Mouse (Mus musculus) liver, adult (tissue): ENCODE data around the gene Ceacam16.

Experiments used
- GATA4 ChIP-seq: IDR thresholded peaks from 2 replicates; pipeline ENCODE4 v1.6.1; 2014; ENCODE audit warnings: mild to moderate bottlenecking, low read length; ENCODE audit not compliant: insufficient replicate concordance

The Ceacam16 gene

DNA sequence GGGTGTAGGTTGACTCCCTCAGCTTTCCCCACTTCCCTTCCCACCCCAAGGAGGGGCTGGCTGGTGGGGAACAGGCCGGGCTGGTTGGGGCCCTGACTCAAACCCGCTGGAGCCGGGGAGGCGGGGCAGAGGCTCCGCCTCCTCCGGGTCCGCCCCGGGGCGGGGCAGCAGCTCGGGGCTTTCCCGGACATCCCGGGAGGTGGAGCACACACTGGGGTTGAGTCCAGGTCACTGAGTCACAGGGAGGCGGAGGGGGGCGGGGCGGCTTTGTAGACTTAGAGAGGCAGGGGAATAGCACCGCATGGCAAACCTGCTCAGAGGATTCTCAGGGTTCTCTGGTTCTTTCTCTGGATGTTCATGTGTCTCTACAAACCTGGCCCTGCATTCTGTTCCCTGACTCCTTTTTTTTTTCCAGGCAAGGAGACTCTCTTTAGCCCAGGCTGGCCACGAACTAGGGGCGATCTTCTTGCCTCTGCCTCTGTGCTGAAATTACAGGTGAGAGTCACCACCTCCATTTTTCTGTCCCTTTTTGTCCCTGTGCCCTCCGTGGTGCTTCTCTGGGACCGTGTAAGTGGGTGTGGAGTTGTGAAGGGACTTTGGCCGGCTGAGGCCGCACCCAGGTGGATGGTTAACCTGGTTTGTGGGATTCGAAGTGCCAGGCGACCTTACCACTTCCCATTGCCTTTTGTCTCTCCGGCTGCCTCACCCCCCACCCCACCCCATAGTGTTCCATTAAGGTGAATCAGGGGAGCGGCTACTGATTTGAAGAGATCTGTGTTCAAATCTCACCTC, 36.7 kb downstream of the Ceacam16 start:
- no peak; the same call in 1 of the 2 replicates for TF ChIP-seq GATA4

DNA sequence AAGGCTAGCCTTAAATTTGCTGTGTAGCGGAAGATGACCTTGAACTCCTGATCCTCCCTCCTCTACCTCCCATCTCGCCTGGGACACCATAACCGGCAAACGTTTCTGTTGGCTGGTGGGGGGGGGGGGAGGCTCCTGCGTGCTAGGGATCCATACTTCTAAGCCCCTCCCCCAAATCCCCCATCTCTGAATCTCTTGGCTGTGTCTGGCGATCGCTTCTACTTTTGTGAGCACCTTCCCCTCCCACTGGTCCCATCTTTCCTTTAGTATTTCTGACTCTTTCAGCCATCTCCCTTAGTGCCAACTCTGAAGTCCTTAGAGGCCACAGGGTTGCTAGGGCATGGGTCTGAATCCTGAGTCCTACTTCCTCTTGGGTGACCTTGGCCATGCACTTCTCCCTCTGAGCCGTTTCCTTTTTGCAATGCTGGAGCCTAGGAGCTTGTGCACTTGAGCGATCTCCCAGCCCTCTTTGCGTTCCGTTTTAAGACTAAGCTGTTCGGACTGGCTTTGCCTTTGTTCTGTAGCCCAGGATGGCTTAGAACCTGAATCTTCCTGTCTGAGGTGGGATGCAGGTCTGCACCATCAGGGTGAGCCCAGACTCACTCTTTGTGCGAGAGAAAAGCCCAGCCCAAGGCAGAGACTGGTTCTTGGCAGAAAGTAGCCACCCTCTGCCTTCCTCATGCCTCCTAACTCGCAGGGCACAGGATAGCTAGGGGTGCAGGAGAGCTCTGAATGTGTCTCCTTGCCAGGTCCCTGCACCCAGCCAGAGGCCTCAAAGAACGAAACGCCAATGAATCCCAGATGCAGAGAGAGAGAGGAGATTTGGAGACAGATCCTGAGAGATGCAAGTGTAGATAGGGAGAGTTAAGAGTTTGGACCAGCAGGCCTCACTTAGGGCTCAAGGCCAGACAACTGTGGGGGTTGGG, 37.6 kb downstream of the Ceacam16 start:
- TF ChIP-seq GATA4 = peak; percentile 37; the same call in 1 of the 2 replicates

DNA sequence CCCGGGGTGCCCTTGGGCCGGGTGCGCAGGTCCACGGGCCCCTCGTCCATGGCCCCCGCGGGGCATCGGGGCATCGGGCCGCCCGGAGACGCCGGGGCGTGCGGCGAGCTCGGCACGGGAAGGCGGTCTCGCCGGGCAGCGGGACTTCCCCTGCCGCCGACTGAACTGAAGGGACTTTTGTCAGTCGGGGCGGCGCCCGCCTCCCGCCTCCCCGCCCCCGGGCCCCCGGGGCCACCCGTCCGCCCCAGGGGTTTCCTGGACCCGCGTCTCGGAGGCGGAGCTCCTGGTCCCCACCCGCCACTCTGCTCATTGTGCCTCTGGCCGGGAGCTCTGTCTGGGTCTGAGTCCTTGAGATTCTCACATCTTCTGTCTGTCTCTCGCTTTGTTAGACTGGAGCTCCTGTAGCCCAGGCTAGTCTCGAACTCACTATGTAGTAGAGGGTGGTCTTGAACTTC, 38.5 kb downstream of the Ceacam16 start, which contains the start of gene Bcl3:
TSS of gene Bcl3 (minus strand) at position 167 of the 455 bp plus-strand sequence.
- peak; percentile 9; the same call in 1 of the 2 replicates for TF ChIP-seq GATA4

DNA sequence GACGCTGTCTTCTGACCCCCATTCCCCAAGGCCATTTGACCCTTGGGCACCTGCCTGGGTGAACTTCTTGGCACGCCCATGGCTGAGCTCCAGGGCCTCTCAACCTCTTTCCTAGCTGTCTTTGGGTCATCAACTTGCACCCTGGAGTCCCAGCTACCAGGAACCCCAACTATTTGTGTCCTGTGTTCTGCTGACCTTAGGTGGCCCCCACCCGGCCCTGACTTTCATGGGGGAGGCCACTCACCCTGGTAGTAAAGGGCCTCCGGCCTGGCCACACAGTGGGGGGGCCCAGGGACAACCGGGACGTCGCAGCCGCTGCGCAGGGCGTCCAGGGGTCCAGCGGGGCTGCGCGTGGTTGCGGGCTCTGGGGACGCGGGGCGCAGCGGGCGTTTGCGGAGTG, 38.9 kb downstream of the Ceacam16 start:
- TF ChIP-seq GATA4 = no peak

DNA sequence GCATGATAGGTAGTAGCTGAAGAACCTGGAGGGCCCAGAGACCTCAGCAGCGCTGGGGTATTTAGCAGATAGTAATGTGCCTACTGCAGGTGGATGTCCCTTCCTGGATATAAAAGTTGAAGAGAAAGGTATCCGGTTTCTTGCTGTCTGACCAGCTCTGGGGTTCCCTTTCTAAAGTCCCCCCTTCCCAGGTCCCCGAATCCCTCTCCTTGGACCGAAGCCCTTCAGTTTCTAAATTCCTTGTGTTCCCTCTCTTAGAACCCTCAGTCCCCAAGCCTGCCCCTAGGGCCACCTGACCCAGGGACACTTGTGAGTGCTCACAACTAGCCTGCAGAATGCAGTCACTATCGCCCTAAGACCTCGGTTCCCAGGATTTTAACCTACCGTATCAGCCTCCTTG, 39.5 kb downstream of the Ceacam16 start:
- no peak for TF ChIP-seq GATA4

DNA sequence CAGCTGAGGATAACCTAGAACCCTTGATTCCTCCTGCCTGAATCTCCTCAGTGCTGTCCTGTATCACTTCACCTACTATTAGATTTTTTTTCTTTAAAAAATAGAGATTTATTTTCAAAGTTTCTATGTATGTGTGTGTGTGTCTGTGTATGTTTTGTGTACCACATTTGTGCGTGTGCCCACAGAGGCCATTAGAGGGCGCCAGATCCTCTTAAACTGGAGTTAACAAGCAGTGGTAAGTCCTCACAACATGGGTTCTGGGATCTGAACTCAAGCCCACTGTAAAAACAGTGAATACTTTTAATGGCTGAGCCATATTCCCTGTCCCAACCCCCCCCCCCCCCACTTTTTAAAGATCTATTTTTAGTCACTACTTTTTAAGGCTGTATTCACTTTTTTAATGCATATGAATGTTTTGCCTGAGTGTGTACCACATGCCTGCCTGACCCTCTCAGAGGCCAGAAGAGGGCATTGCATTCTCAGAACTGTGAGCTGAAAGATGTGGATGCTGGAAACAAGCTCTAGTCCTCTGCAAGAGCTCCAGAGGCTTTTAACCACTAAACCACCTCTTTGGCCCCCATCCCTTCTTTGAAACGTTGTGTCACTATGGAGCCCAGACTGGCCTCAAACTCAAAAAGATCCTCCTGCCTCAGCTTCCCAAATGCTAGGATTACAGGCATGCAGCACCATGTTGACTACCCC, 40.6 kb downstream of the Ceacam16 start:
- TF ChIP-seq GATA4 = no peak

DNA sequence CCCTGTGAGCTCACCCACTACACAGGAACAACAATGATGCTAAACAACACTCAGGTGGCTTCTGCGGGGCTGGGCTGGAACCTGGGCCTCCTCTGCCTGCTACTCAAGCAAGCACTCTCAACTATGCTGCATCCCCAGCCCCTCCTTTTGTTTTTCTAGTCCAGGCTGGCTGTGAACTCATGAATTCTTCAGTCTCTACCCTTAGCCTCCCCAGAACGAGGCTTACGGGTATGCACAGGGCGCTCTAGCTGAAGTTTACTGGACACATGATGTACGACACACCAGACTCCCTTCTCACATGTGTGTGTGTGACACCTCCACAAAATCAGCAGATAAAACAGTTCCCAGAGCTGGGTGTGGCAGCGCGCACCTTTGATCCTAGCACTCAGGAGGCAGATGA, 42.2 kb downstream of the Ceacam16 start:
- TF ChIP-seq GATA4 = no peak

DNA sequence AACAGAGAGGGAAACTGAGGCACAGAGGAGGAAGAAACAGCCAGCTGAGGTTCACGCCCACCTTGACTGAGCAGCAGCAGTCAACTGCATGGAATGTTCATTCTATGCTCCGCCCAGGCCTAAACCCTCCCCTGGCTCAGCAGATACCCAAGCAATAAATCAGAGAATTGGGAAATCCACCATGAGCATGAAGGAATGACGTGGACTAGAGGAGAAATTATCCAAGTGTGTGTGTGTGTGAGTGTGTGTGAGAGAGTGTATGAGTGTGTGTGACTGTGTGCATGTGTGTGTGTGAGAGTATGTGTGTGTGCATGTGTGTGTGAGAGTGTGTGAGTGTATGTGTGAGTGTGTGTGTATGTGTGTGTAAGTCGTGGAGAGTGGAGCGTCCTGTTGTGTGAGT, 42.7 kb downstream of the Ceacam16 start:
- no peak for TF ChIP-seq GATA4

DNA sequence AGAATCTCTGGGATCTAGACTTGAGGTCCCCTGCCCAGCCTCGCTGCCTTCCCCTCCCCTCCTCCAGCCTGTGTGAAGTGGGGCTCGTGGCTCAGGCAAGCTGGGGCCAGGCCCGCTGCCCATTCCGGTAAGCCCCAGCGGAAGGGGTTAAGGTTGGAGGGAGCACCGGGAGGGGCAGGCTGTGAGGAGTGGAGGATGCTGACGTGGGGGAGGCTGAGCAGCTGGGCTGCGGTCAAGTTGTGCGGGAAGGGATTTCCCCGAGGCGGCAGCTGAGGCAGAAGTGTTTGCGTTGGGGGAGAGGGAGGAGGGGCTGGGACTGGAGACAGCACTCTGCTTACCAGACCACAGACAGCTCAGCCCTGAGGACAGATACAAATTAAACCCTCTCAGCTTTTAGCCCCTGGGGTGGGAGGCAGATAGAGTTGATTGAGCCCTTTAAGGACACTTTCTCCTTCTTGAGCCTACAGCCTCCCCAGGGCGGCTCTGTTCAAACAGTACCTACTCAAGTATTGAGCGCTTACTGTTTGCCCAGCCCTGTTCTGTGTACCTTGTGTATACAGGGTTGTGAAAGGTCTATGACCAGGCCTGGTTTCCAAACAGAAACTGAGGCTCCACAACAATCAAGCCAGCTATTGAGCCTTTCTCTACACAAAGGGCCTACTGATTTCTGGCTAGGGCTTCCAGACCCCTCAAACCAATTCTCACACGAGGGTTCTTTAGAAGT, 43.6 kb downstream of the Ceacam16 start:
- no peak for TF ChIP-seq GATA4

DNA sequence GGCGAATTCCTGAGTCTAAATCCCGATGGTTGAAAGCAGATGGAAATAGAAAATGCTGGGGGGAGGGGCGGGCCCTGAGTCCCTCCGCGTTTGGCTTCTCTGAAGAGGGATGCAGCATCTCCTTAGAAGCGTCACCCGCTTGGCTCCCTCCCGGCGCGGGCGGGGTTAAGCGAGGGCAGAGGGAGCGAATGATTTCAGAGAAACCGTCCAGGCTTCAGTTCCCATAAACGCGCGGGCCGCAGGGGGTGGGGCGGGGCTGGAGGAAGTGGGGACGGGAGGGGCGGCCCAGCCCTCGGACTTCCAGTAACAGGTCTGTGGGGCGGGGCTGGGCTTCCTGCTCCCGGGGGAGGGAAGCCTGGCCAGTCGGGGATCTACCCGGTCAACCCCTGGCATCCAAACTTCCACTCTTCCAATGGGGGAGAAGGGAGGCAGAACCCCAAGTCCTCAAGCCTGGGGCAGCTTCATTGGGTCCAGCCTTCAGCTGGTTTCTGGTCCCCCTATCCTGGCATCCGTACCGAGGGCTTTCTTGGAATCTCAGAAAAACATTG, 44.8 kb downstream of the Ceacam16 start:
- TF ChIP-seq GATA4 = no peak

DNA sequence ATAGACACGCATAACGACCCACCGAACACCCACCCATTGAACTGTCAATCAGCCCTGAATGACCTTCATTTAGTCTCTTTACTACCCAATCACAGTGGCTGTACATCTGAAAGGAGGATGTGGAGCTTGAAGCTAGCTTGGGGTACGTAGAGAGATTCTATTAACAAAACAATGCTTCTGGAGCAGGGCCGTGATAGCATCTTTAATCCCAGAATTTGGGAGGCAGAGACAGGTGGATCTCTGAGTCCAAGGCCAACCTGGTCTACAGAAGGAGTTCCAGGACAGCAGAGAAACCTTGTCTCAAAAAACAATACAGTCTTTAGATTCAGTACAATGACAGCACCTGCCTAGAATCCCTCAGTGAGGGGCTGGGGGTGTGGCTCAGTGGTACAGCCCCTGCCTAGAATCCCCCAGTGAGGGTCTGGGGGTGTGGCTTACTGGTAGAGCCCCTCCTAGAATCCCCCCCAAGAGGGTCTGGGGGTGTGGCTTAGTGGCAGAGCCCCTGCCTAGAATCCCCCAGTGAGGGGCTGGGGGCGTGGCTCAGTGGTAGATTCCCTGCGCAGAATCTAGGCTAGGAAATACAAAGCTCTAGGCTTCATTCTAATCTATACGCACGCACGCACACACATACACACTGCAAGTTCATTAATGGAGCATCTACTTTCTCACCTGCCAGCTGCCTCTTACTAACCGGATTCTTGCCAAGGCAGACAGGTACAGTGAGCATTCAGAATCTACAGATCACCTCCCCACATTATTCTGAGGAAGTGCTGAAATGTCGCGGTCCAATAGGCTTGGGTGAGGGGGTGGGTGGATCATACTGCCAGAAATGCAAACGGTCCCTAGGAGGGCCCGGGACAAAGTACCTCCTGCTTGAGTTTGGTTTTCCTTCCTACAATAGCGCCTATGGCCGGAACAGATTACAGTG, 45.5 kb downstream of the Ceacam16 start:
- TF ChIP-seq GATA4 = no peak

DNA sequence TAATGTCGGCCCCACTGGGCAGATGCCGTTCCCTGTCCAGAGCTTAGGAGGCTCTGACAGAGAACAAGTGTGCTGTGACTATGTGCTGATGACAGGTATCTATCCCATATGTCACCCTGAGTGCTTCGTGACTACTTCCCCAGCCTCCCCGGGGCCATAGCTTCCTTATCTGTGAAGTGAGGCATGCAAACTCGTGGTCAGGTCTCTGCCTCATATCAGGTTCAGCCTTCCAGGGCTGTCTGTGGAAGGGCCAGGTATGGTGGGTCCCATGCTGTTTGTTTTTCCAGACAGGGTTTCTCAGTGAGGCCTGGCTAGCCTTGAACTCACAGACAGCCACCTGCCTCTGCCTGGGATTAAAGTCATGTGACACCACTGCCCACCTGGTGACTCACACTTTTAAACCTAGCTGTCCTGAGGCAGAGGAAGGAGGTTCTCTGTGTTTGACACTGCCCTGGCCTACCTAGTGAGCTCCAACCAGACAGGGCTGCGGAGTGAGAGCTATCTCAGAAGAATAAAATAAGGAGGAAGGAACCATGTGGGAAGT, 47.4 kb downstream of the Ceacam16 start:
- TF ChIP-seq GATA4 = no peak

DNA sequence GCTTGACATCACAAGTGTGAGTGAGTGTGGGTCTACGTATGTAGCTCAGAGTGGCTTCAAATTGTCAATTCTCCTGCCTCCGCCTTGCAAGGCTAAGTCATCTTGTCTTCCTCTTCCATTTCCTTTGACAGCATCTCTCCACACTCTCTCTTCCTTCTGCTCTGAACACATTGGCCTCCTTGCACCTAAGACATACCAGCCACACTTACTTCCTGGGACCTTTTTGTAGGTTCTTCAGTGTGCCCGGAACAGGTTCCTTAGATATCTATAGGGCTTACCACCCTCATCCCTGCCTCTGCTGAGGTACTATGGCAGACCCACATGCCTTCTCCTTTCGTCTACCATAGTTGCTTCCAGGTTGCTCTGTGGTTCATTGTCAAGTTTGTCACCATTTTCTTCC, 47.9 kb downstream of the Ceacam16 start:
- TF ChIP-seq GATA4 = no peak
